Mouse (Mus musculus): ENCODE measurements around the gene 5730522E02Rik.

5730522E02Rik gene

DNA sequence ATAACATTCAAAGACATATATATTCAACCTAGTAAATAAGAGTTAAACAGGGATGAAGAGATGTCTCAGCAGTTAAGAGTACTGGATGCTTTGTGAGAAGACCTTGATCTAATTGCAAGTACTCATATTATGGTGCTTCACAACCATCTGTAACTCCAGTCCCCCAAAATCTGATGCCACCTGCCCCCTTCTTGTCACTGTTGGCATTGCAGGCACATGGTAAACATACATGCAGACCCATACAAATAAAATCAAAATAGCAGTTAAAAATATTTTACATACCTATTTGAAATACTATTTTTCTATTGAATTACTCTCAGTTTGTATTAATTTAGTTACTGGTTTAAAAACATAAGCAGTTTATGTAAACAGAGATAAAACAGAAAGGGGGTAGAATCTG, 84.6 kb downstream of the 5730522E02Rik start:
- no peak for DNase-seq (ENCODE audit: low spot score)

- DNase-seq (ENCODE audit: low spot score), result no peak
Observed at GRCm38 (mm10) chr11:26120781-26121557, 89.6 kb downstream of the 5730522E02Rik start.

DNA sequence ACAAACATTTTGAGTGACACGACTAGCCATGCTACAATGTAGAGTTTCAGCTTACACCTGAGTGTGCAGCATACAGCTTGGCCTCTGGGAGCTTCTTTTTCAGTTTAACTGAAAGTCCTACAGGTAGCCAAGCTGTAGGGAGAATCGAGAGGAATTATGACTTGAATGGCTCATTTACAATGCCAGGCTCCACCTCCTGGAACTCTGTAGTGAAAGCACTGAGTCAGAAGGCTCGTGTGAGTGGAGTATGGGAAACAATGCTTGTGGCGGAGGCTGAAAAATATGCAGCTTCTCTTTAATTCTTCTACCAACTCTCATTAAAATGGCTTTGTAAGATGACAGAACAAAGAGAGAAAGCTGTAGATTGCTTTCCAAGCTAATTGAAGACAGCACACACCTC, 92.9 kb downstream of the 5730522E02Rik start:
- DNase-seq (ENCODE audit: low spot score), result no peak

GRCm38 (mm10) chr11:26112206-26112605, 98.4 kb downstream of the 5730522E02Rik start:
- DNase-seq (ENCODE audit: low spot score), result no peak

DNA sequence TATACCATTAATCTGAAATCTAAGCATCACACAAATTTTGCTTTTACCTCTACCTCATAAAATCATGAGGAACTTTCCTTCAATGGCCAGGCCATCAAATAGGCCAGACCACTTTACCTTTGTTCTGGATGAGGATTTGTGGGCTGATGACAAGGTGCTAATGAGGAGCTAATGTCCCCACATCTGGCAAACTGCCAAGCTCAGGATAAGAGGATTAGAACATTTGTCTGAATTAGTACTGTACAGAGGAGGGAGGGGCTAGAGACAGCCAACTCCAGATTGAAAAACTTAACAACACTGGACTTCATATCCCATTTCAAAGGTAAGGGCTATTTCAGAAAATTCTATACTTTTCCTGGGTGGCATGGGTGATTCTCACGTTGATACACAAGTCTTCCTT, 101.9 kb downstream of the 5730522E02Rik start:
- no peak for DNase-seq (ENCODE audit: low spot score)

GRCm38 (mm10) chr11:26104680-26105079, 105.9 kb downstream of the 5730522E02Rik start:
- DNase-seq (ENCODE audit: low spot score), result no peak

- DNase-seq (ENCODE audit: low spot score), result no peak
Observed at GRCm38 (mm10) chr11:26103698-26104097, 106.9 kb downstream of the 5730522E02Rik start.

DNA sequence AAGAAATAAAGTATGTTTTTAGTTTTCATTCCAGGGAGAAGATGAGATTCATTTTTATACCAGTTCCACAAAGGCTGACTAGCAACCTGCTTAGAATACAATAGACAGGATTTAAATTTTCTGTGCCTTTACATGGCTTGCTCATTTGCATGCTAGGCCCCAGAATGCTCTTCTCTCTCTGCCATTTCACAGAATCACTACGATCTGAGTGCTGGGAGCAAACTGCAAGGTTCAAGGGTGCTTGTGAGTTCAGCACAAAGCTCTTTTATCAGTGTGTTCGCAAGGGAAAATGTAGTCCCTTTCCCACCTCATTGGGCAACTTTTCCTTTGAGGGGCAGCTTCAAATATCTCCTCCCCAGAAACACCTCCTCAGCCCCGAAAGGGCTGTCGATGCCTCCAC, 107.7 kb downstream of the 5730522E02Rik start:
- no peak for DNase-seq (ENCODE audit: low spot score)

DNA sequence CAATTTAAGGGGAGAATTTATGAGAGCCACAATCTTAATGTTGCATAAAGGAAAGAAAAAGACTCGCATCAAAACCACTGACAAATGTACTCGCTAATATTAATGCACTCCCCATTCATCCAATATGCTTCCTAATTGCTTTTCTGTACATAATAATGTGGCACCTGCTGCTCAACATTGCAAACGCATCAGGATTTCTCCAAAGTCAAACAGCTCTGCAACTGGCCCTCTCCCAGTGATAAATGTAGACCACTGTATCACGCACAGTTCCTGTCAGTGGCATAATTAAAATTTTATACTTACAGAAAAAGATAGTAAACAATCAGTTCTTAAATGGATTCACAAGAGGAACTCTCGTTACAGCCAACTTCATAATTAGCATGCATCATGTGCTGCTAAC, 110.5 kb downstream of the 5730522E02Rik start:
- DNase-seq (ENCODE audit: low spot score), result no peak

DNA sequence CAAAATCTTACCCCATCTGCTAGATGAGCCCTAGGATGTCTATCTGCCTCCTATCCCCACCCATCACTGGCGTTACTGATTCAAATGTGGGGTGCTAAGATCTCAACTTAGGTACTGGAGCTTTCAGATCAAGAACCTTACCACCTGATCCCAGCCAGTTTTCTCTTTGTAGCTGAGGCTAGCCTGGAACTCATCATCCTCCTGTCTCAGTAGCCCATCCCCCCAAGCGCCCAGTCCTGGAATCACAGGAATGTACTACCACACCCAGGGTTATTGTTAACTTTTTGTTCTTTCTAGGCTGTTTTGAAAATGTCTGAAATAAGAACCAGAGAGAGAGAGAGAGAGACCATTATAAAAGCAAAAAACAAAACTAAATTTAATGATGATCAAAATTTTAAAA, 111.6 kb downstream of the 5730522E02Rik start:
- no peak for DNase-seq (ENCODE audit: low spot score)

- no peak for DNase-seq (ENCODE audit: low spot score)
Observed at GRCm38 (mm10) chr11:26096095-26096494, 114.5 kb downstream of the 5730522E02Rik start.

GRCm38 (mm10) chr11:26088993-26089392, 121.6 kb downstream of the 5730522E02Rik start:
- no peak for DNase-seq (ENCODE audit: low spot score)

GRCm38 (mm10) chr11:26086679-26087078, 123.9 kb downstream of the 5730522E02Rik start:
- DNase-seq (ENCODE audit: low spot score), result no peak

GRCm38 (mm10) chr11:26085380-26086035, 125.1 kb downstream of the 5730522E02Rik start:
- no peak for DNase-seq (ENCODE audit: low spot score)

DNA sequence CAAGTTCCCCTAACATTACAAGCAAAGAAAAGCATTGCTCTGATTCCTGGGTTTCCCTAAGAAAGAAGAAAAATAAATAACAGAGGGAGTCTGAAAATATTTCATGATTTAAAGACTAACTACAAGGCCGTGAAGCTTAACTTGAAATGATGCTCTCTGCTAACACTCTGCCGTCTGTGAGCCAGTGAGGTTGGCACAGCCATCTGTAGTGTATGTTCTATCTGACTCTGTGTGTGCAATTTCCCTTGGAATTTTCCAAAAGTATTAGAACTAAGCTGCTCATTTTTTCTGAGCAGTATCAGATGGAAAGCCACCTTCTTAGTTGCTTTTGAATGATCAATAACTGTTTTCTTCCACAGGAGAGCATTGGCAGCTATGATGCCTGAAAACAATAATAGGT, 134.2 kb downstream of the 5730522E02Rik start:
- no peak for DNase-seq (ENCODE audit: low spot score)

- DNase-seq (ENCODE audit: low spot score), result no peak
Observed at GRCm38 (mm10) chr11:26075536-26075935, 135.0 kb downstream of the 5730522E02Rik start.

DNA sequence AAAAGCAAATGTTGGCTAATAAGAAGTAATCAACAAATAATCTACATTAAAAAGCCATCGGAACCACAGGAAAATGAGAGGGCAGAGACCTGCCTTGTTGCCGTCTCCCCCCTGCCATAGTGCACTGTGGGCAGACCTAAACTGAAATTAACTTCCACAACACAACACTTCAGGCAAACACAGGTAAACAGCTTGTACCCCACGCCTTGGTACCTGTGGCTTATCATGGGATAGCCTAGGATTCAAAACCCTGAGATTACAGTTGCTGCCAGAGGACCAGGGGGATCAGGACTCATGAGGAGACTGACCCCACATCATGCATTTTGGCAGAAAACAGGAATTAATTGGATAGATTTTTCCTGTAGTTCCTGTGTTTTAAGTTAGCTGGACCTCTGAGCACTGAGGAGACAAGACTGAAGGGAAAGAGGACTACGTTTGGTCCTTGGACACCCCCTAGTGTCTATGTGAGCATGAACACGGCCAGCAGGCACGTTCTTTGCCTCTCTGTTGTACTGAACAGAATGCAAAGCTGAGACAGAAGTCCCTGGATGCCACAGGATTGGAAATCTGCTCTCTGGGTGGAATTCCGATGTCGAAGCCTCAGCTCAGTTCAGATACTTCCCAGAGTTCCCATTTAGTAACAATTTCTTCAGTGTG, 136.8 kb downstream of the 5730522E02Rik start:
- DNase-seq (ENCODE audit: low spot score), result no peak

GRCm38 (mm10) chr11:26072101-26072500, 138.5 kb downstream of the 5730522E02Rik start:
- no peak for DNase-seq (ENCODE audit: low spot score)

GRCm38 (mm10) chr11:26063252-26063651, 147.3 kb downstream of the 5730522E02Rik start:
- DNase-seq (ENCODE audit: low spot score), result no peak

DNA sequence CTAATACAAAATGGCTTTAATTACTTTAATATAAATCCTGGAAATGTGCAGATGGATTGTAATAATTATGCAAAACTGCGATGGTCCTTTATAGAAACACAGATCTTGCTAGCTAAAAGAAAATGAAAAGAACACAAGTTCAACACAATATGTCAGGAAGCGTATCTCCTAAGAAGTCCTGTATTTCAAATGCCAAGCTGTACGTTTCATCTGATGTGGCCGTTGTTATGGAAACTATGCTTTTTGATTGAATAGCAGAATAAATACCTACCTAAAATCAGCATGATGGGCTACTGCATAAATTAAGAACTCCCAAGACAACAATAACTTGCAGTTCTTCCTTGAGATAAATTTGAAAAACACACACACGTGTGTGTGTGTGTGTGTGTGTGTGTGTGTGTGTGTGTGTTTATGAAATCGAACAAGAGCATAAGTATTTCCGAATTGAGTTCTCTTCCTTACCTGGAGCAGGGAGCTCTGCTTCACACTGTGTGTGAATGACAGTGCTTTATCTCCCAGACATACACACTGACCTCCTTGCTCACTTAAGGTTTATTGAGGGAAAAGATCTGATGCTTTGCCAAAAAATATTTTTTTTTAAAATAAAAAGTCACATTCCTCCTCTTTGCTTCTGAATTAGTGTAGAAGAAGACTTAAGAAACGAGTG, 149.0 kb downstream of the 5730522E02Rik start:
- no peak for DNase-seq (ENCODE audit: low spot score)

DNA sequence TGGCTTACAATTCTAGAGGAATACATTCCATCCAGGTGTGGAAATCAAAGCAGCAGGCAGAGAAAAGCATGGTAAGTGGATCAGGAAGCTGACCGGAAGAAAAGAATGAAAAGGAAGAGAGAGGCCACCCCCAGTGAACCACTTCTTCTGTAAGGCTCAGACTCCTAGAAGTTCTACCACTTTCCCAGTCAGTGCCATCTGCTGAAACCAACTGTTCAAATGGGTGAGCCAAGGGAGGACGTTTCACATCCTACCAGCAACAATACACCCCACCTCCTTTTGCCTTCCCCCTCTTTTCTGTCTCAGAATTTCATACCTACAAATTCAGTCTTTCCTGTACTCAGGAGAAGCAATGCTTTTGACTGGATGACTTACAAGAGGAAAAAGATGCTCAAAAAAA, 197.0 kb downstream of the 5730522E02Rik start:
- no peak for DNase-seq (ENCODE audit: low spot score)

DNA sequence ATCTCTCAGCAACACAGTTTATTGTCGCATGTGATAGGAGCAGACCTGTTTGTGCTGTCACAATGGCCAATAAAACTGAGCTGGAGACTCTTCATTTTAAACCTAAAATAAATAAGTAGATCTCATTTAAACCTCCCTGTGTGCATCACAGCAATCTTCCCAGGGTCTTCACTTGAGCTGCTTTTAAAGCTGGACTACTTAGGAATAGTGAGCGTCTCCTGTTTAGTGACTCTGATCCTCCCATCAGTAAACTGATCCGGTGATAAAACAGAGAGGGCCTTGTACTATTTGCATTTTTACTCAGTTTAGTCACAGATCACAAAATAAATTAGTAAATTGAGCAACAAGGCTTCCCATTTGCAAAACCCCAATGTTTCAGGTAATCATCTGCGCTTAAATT, 206.5 kb downstream of the 5730522E02Rik start:
- DNase-seq (ENCODE audit: low spot score), result no peak

DNA sequence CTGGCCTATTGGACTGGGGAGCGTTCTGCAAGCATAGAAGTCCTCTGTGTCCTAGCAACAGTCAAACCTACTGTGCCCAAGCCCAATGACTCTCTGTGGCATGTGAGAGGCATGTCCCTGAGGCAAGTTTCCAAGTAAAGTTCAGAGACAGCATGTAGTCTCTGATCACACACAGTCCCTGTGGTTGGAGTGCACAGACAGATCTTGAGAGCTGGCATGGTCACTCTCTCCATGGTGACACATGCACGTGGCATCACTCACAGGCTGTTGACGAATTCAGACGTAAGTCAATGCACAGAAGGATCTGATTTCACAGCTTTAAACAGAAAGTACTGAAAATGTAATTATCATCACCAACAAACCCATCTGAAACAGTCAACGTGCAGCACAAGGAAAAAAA, 210.8 kb downstream of the 5730522E02Rik start:
- DNase-seq (ENCODE audit: low spot score), result no peak

Measured in spleen, adult 12 weeks (tissue).